Mouse (Mus musculus) small intestine, adult 2 months (tissue): ENCODE measurements around the gene Klrb1c.

Experiments used
- CTCF ChIP-seq: fragments of 200-500 bp; IDR thresholded peaks from 2 replicates; pipeline ENCODE4 v1.5.1; 2012; ENCODE audit warnings: low read depth, mild to moderate bottlenecking, control low read depth, inconsistent platforms, low read length, moderate library complexity, mixed read lengths; ENCODE audit not compliant: insufficient replicate concordance, insufficient read length; ENCODE audit errors: extremely low read depth
- POLR2A ChIP-seq: fragments of 200-500 bp; IDR thresholded peaks from 2 replicates; pipeline ENCODE4 v1.6.1; 2012; ENCODE audit warnings: low read depth, mild to moderate bottlenecking, control low read depth, inconsistent platforms, low read length, moderate library complexity

DNA sequence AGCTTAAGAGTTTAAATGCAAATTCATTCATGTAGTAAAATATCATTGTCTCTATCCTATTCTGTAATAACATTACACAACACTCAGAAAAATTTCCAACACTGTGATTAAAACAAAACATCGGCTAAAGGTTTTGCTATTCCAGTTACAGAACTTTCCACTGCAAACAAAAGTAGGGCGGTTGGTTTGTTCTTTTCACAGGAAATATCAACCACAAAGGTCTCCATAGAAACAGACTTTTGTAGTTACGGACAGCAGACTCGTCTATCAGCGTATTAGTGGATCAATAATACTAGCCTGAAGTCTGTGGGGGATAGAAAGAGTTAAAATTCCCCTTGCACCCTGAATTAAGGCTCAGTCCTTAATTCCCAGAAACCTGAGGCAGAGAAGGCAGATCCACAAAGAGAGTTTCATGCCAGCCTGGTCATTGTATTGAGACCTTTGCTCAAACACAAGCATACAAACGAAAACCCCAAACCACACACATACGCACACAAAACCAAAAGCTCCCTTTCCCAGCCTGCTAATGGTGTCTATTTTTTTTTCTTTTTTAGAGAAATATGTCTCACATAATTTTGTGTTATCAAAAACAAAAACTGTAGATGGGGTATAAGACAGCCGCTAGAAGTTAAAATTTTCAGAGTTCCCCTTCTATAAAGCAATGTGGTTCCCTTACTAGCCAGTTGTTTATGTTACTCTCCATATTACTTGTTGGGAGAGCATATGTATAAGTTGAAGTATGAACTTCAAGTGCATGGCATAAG lies 47.4 kb upstream of the Klrb1c start:
- TF ChIP-seq CTCF (no peak), POLR2A (no peak)
